Mouse (Mus musculus) embryo, embryonic 9.5 days (tissue): Measurements from ENCODE around the gene Nup54.

ENCODE experiments used
- DNase-seq: peaks from one replicate; pipeline ENCODE4 v3.0.0-alpha.2; 2017; ENCODE audit errors: extremely low spot score

Gene Nup54

GRCm38 (mm10) chr5:92376795-92377405, 58.1 kb downstream of the Nup54 start:
- no peak for DNase-seq

DNA sequence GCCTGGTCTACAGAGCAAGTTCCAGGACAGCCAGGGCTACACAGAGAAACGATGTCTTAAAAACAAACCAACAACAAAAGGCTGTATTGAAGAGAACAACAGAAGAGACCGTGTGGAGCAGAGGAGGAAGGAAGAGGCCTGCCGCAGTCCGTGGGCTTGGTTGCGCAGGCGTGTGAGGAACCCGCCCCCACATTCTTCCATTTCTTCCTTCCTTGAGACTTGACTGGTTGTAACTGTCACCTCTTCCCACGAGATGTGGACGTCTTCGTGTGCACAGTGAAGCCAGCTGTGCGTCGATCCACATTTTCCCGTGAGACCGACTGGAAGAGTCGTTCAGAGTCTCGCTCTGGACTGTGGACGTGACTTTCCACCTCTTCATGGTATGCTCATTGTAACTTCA, 59.7 kb downstream of the Nup54 start:
- DNase-seq: no peak

DNA sequence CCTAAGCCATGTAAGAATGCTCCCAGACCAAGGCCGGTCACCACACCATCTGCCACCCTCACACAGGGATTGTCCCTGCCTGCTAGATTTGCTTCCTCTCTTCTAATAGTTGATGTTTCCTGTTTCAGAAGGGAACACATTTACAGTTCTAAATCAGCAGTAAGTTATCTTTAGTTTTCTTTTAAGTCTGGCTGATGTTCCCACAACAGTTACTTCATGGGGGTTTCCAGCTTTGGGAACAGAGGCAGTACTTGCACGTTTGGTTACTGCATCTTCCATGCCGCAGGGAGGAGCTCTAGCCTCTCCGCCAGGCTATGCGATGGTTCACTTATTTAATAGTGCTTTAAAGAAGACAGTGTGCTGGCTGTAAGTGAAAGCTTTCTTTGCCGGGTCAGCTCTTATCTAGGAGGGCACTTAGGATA, 60.3 kb downstream of the Nup54 start:
- no peak for DNase-seq

- DNase-seq: no peak
Measured at GRCm38 (mm10) chr5:92372605-92373004, 62.4 kb downstream of the Nup54 start.

- DNase-seq: no peak
Measured at GRCm38 (mm10) chr5:92371361-92371976, 63.5 kb downstream of the Nup54 start.

- no peak for DNase-seq
Measured at GRCm38 (mm10) chr5:92370891-92371290, 64.1 kb downstream of the Nup54 start.

- DNase-seq: no peak
Measured at GRCm38 (mm10) chr5:92370392-92370791, 64.6 kb downstream of the Nup54 start.

GRCm38 (mm10) chr5:92369151-92369994, 65.6 kb downstream of the Nup54 start:
- DNase-seq: no peak

DNA sequence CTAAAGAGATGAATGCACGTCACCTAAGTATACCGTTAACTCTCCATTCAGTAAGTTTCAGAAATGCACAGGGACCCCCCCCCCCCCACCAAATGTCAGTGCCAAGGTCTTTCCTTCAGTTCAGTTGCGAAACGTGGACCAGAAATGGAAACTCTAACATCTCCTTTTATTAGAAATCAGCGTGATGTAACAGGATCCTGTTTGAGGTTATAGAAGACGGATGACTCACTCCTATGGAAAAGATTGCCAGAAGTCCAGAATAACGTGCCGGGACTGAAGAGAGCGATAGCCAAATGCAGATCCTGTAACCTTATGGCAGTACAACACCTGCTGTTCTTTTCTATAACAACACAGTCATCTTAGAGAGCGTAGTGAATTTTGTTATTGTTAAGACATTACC, 66.6 kb downstream of the Nup54 start:
- no peak for DNase-seq

GRCm38 (mm10) chr5:92366565-92366964, 68.5 kb downstream of the Nup54 start:
- DNase-seq: no peak
